26 mouse cellular contexts compared by ENCODE assay signal in the genomic region with DNA sequence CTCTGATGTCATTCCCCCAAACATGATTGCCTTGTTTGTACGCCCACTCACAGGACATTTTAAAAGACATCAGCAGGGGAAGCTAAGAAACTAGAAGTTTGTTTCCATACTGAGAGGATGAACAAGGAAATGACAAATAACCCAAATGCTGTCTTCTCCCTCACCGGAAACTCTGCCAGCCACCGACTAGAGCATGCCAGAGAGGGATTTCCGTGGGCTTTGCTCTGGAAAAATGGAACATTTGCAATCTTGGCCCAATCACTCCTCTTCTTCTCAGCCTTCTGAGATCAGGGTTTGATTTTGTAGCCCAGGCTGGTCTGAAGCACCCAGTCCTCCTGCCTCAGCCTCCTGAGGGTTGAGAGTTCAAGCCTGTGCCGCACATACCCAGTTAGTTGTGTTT.
DNase-seq lines count a peak whose midpoint lies in the region; ATAC-seq lines count a peak whose summit lies in the region.
"Had no signal": no experiment of that assay in that cellular context is flagged by ENCODE, and none has a peak within 500 bp of the region (broad histone marks: within the 10 kb centered on the region; RNA-seq: fewer than 3 reads in every experiment).

No protein-coding gene starts in this region.

- no peak overlapping the region for H3K9ac ChIP-seq in forebrain, embryonic 11.5 days (ENCODE audit: low read length)
- H3K9ac ChIP-seq in forebrain, embryonic 15.5 days (replicated peaks) = no peak overlapping the region
- H3K9ac ChIP-seq: embryonic facial prominence, embryonic 12.5 days; embryonic facial prominence, embryonic 15.5 days; forebrain, embryonic 12.5 days; heart, embryonic 13.5 days; hindbrain, embryonic 14.5 days had no signal

- DNase-seq in forebrain, embryonic 11.5 days (ENCODE audit: low spot score) = peak; percentile 38
- peak; percentile 51 for DNase-seq in heart, embryonic 10.5 days (ENCODE audit: low spot score)
- DNase-seq in heart, adult 8-10 months (ENCODE audit: low spot score) = no peak
- peak; percentile 42 for DNase-seq in right cerebral cortex, adult 18-20 months
- no peak for DNase-seq in right cerebral cortex, postnatal 25 days
- DNase-seq: adrenal gland, postnatal 10 days; adrenal gland, postnatal 36 days; cerebellum, adult 11 months; cerebellum, adult 2 months; cerebellum, adult 9-11 months; cerebellum, postnatal 25 days; gastrocnemius, postnatal 25 days; heart, adult 2 months; heart, postnatal 14 days; heart, postnatal 4 days had no signal

- no peak overlapping the region for H3K27ac ChIP-seq in forebrain, embryonic 11.5 days (ENCODE audit: low read depth, low read length)
- H3K27ac ChIP-seq in forebrain, embryonic 15.5 days (replicated peaks) = no peak overlapping the region
- H3K27ac ChIP-seq in heart, embryonic 10.5 days = no peak overlapping the region
- H3K27ac ChIP-seq: embryonic facial prominence, embryonic 12.5 days; embryonic facial prominence, embryonic 15.5 days; heart, adult 2 months; heart, embryonic 13.5 days; hindbrain, embryonic 14.5 days; hindbrain, postnatal 0 days had no signal

- H3K4me1 ChIP-seq in forebrain, embryonic 11.5 days (replicated peaks; ENCODE audit: control insufficient read depth, insufficient read depth, low read length) = no peaks in the 10 kb centered on the region; the same call in 1 of the 2 replicates
- peaks cover 8% of the 10 kb centered on the region for H3K4me1 ChIP-seq in forebrain, embryonic 15.5 days
- peaks cover 8% of the 10 kb centered on the region for H3K4me1 ChIP-seq in heart, embryonic 10.5 days
- H3K4me1 ChIP-seq: heart, embryonic 13.5 days had no signal

- WGBS in forebrain, embryonic 11.5 days = 95% methylated on average over 5 of the region's 5 CpGs
- WGBS in forebrain, embryonic 15.5 days = 88% methylated on average over 5 of the region's 5 CpGs
- 84% methylated on average over 5 of the region's 5 CpGs for WGBS in heart, embryonic 10.5 days

- no peak overlapping the region for H3K4me3 ChIP-seq in forebrain, embryonic 11.5 days (ENCODE audit: low read depth, low read length)
- H3K4me3 ChIP-seq in forebrain, embryonic 15.5 days = no peak overlapping the region
- H3K4me3 ChIP-seq in heart, embryonic 10.5 days = no peak overlapping the region
- H3K4me3 ChIP-seq: embryonic facial prominence, embryonic 12.5 days; embryonic facial prominence, embryonic 15.5 days; forebrain, embryonic 12.5 days; heart, adult 2 months; heart, embryonic 13.5 days had no signal

- no peaks in the 10 kb centered on the region; the same call in 1 of the 2 replicates for H3K9me3 ChIP-seq in forebrain, embryonic 11.5 days (ENCODE audit: control insufficient read depth, low read length)
- no peaks in the 10 kb centered on the region for H3K9me3 ChIP-seq in forebrain, embryonic 15.5 days
- no peaks in the 10 kb centered on the region for H3K9me3 ChIP-seq in heart, embryonic 10.5 days
- H3K9me3 ChIP-seq: embryonic facial prominence, embryonic 12.5 days; embryonic facial prominence, embryonic 15.5 days; heart, embryonic 13.5 days had no signal

- H3K36me3 ChIP-seq in forebrain, embryonic 11.5 days (ENCODE audit: control insufficient read depth, insufficient read depth, low read length) = no peaks in the 10 kb centered on the region
- H3K36me3 ChIP-seq in forebrain, embryonic 15.5 days = no peaks in the 10 kb centered on the region
- no peaks in the 10 kb centered on the region for H3K36me3 ChIP-seq in heart, embryonic 10.5 days
- H3K36me3 ChIP-seq: embryonic facial prominence, embryonic 12.5 days; embryonic facial prominence, embryonic 15.5 days; forebrain, embryonic 12.5 days; heart, embryonic 13.5 days had no signal

- no peak overlapping the region for H3K4me2 ChIP-seq in forebrain, embryonic 11.5 days (ENCODE audit: low read depth, low read length, severe bottlenecking)
- H3K4me2 ChIP-seq in forebrain, embryonic 15.5 days (replicated peaks) = no peak overlapping the region
- H3K4me2 ChIP-seq: embryonic facial prominence, embryonic 12.5 days; embryonic facial prominence, embryonic 15.5 days; forebrain, embryonic 12.5 days; heart, embryonic 13.5 days; hindbrain, embryonic 14.5 days had no signal

- H3K27me3 ChIP-seq in forebrain, embryonic 11.5 days (ENCODE audit: control insufficient read depth, insufficient read depth, low read length) = no peaks in the 10 kb centered on the region
- H3K27me3 ChIP-seq in forebrain, embryonic 15.5 days = no peaks in the 10 kb centered on the region
- H3K27me3 ChIP-seq in heart, embryonic 10.5 days (ENCODE audit: insufficient read depth, poor library complexity, severe bottlenecking) = no peaks in the 10 kb centered on the region
- H3K27me3 ChIP-seq: embryonic facial prominence, embryonic 12.5 days; embryonic facial prominence, embryonic 15.5 days; forebrain, embryonic 12.5 days; heart, embryonic 13.5 days; Patski had no signal

- ATAC-seq in forebrain, embryonic 11.5 days (replicated peaks; ENCODE audit: low FRiP score) = no peak
- no peak for ATAC-seq in forebrain, embryonic 15.5 days (replicated peaks)
- ATAC-seq: forebrain, embryonic 16.5 days; hindbrain, postnatal 0 days; inflammation-experienced regulatory T-cells, adult 6 months; intestine, embryonic 16.5 days; Patski had no signal

Comparison
In these comparisons a context has a peak if more than half of its experiments do, and no peak if none do; other contexts are left out.
1. DNase-seq: peak in forebrain, embryonic 11.5 days (single experiment), heart, embryonic 10.5 days (single experiment) and right cerebral cortex, adult 18-20 months (single experiment); none in heart, adult 8-10 months (single experiment) and right cerebral cortex, postnatal 25 days (single experiment).